Mouse (Mus musculus) cerebellum, adult 2 months (tissue): ENCODE data around the gene Col4a2. TPM values are rescaled to one million over a fixed set of nuclear protein-coding genes. Genes with fewer than 3 reads are reported as not detected.

Experiments
- DNase-seq, 2 experiments: peaks; one replicate each; pipeline ENCODE4 v3.0.0; 2021
- H3K27ac ChIP-seq: fragments of 200-500 bp; 2 replicates; pipeline ENCODE4 v1.5.1; 2012; ENCODE audit warnings: low read length, control low read depth, inconsistent platforms; ENCODE audit not compliant: insufficient read depth
- H3K27me3 ChIP-seq: fragments of 200-500 bp; 2 replicates; pipeline ENCODE4 v1.6.1; 2012; ENCODE audit warnings: inconsistent platforms, mild to moderate bottlenecking, low read length, moderate library complexity; ENCODE audit not compliant: control insufficient read depth, insufficient read depth
- H3K4me1 ChIP-seq: fragments of 200-500 bp; 2 replicates; pipeline ENCODE4 v1.6.1; 2011; ENCODE audit warnings: low read length; ENCODE audit not compliant: control insufficient read depth, insufficient read depth
- H3K4me3 ChIP-seq: fragments of 200-500 bp; replicated peaks from 2 replicates; pipeline ENCODE3; 2011; ENCODE audit warnings: mild to moderate bottlenecking, low read depth, low read length, control low read depth; ENCODE audit not compliant: insufficient read depth
- CTCF ChIP-seq: fragments of 200-500 bp; IDR thresholded peaks from 2 replicates; pipeline ENCODE4 v1.5.1; 2011; ENCODE audit warnings: low read depth, mild to moderate bottlenecking, control low read depth, low read length, moderate library complexity, borderline replicate concordance; ENCODE audit not compliant: insufficient read depth
- POLR2A ChIP-seq: fragments of 200-500 bp; IDR thresholded peaks from 2 replicates; pipeline ENCODE4 v1.6.1; 2011; ENCODE audit warnings: low read length, control low read depth, borderline replicate concordance; ENCODE audit not compliant: insufficient read depth
- WGBS: fragments of 180-500 bp; shearing (Covaris S2); methylation state at CpG from one replicate; pipeline ENCODE4 v1.1.7; 2018; 5-methylcytosine and 5-hydroxymethylcytosine counted together
- polyA plus RNA-seq: library from polyadenylated mRNA; depleted of rRNA; stranded (reverse); fragments of >200 nt; gene quantifications from 2 replicates; pipeline ENCODE4 v1.2.3, GENCODE M21; 2012

The Col4a2 gene
- polyA plus RNA-seq, 1 experiment: 15.0 TPM

GRCm38 (mm10) chr8:11369526-11370203, 57.1 kb downstream of the Col4a2 start:
- H3K27ac ChIP-seq: no peak overlapping the region
- H3K4me3 ChIP-seq: no peak overlapping the region
- no peaks in the 10 kb centered on the region for H3K4me1 ChIP-seq
- no peak for TF ChIP-seq CTCF
- no peak for TF ChIP-seq POLR2A
- DNase-seq: no peak
- WGBS: 84% methylated on average over 19 of the region's 19 CpGs
- H3K27me3 ChIP-seq: no peaks in the 10 kb centered on the region

- Histone ChIP-seq H3K27me3 (no peaks in the 10 kb centered on the region), H3K4me1 (no peaks in the 10 kb centered on the region), H3K27ac (no peak overlapping the region), H3K4me3 (no peak overlapping the region)
- no peak for DNase-seq
- TF ChIP-seq CTCF (no peak), POLR2A (no peak)
- WGBS: 90% methylated on average over 10 of the region's 10 CpGs
These were observed 58.7 kb downstream of the Col4a2 start for GRCm38 (mm10) chr8:11371347-11371746.

- Histone ChIP-seq H3K4me1 (no peaks in the 10 kb centered on the region), H3K4me3 (no peak overlapping the region), H3K27ac (no peak overlapping the region), H3K27me3 (no peaks in the 10 kb centered on the region)
- WGBS: 95% methylated on average over 8 of the region's 8 CpGs
- DNase-seq: no peak
- TF ChIP-seq CTCF (no peak), POLR2A (no peak)
These were observed 59.5 kb downstream of the Col4a2 start for GRCm38 (mm10) chr8:11372080-11372479.

GRCm38 (mm10) chr8:11373643-11374325, 61.2 kb downstream of the Col4a2 start:
- H3K4me1 ChIP-seq: no peaks in the 10 kb centered on the region
- no peaks in the 10 kb centered on the region for H3K27me3 ChIP-seq
- no peak overlapping the region for H3K4me3 ChIP-seq
- no peak overlapping the region for H3K27ac ChIP-seq
- DNase-seq: no peak
- 79% methylated on average over 15 of the region's 15 CpGs for WGBS
- no peak for TF ChIP-seq POLR2A
- TF ChIP-seq CTCF: no peak

GRCm38 (mm10) chr8:11374326-11375076, 61.9 kb downstream of the Col4a2 start:
- TF ChIP-seq CTCF: no peak
- TF ChIP-seq POLR2A: no peak
- Histone ChIP-seq H3K4me3 (no peak overlapping the region), H3K4me1 (no peaks in the 10 kb centered on the region), H3K27ac (no peak overlapping the region), H3K27me3 (no peaks in the 10 kb centered on the region)
- 72% methylated on average over 15 of the region's 15 CpGs for WGBS
- no peak for DNase-seq

- Histone ChIP-seq H3K27me3 (no peaks in the 10 kb centered on the region), H3K4me1 (no peaks in the 10 kb centered on the region), H3K27ac (no peak overlapping the region), H3K4me3 (no peak overlapping the region)
- 82% methylated on average over 18 of the region's 18 CpGs for WGBS
- DNase-seq: no peak
- TF ChIP-seq CTCF (no peak), POLR2A (no peak)
These were observed 63.3 kb downstream of the Col4a2 start for GRCm38 (mm10) chr8:11375749-11376438.

- TF ChIP-seq CTCF: no peak
- TF ChIP-seq POLR2A: no peak
- no peak for DNase-seq
- WGBS: 44% methylated on average over 16 of the region's 16 CpGs
These were observed 65.0 kb downstream of the Col4a2 start for GRCm38 (mm10) chr8:11377391-11378210.

More at GRCm38 (mm10) chr8:11377391-11378210, 65.0 kb downstream of the Col4a2 start:
- Histone ChIP-seq H3K27me3 (no peaks in the 10 kb centered on the region), H3K4me3 (no peak overlapping the region), H3K27ac (no peak overlapping the region), H3K4me1 (peaks cover 10% of the 10 kb centered on the region; the same call in 1 of the 2 replicates)
